8 mouse cellular contexts compared by ENCODE assay signal in the genomic region with DNA sequence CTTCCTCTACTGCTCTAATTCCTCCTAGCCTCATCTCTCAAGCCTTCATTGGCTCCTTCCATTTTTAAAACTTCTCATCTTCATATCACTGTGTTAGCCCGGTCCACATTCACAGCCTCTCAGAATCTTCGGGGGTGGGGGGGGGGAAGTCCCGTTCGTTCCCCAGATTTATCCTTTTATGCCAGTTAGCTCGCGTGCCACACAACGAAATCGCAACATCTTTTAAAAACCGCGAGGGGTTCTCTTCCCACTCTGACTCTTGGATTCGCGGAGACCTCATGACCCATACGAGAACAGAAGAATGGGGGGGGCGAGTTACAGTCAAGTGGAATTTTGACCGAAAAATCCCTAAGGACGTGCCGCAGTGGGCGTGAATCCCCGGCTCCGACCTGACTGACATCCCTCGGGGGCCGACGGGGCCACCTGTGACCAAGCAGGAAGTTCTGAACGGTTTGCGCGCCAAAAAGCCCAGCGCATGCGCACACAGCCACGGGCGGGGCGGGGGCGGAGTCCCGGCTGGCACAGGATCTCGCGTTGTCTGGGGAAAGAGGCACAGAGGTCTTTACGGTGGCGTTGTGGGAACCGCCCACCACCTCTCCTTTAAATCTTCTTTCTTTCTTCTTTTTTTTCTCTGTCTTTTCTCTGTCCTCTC. TPM values are rescaled to one million over a fixed set of nuclear protein-coding genes. Genes with fewer than 3 reads are reported as not detected.
DNase-seq lines count a peak whose midpoint lies in the region; ATAC-seq and TF ChIP-seq lines count a peak whose summit lies in the region.

No protein-coding gene starts in this region.

- ATAC-seq in forebrain, embryonic 16.5 days = peak; percentile 90
- ATAC-seq in neural tube, embryonic 15.5 days (ENCODE audit: low FRiP score) = peak; percentile 96

- TF ChIP-seq CTCF in MEL (IDR thresholded peaks at IDR 0.05 in 2 of 3, conservative IDR thresholded peaks at IDR 0.05 in 1 of 3; ENCODE audit: control insufficient read depth in 1 of 3, insufficient read depth in 1 of 3, low read depth in 2 of 3, low read length in 3 of 3, poor library complexity in 1 of 3, severe bottlenecking in 1 of 3) = no peak
- TF ChIP-seq CTCF in layer of hippocampus, adult 2 months (conservative IDR thresholded peaks at IDR 0.05) = no peak
- TF ChIP-seq CTCF in lung, adult 2 months (IDR thresholded peaks at IDR 0.05; ENCODE audit: insufficient read depth, low read length) = no peak

- intact Hi-C loops in heart, postnatal 36 days (cut with DNase I) = loop anchor here (1.0 to 2.0 kb wide), 3 partner anchors 19 to 49 kb away; a partner anchor contains a TSS

- no peaks in the 10 kb centered on the region for H3K9me3 ChIP-seq in MEL (replicated peaks; ENCODE audit: insufficient read depth, low read length)
- H3K9me3 ChIP-seq in forebrain, embryonic 16.5 days (ENCODE audit: control insufficient read depth, low read length) = no peaks in the 10 kb centered on the region
- H3K9me3 ChIP-seq in neural tube, embryonic 15.5 days (replicated peaks) = no peaks in the 10 kb centered on the region

- TF ChIP-seq POLR2A in MEL (IDR thresholded peaks at IDR 0.05; ENCODE audit: control insufficient read depth in 1 of 2, insufficient read depth in 1 of 2, low read depth in 1 of 2, low read length in 2 of 2, poor library complexity in 1 of 2) = peak; percentile 80 to 92; a peak in 3 of 4 replicates
- peak; percentile 96; the same call in 1 of the 2 replicates for TF ChIP-seq POLR2A in lung, adult 2 months (IDR thresholded peaks at IDR 0.05; ENCODE audit: borderline replicate concordance, extremely low read depth, low read depth, low read length)

- TF ChIP-seq EP300 in MEL (IDR thresholded peaks at IDR 0.05; ENCODE audit: low read depth in 1 of 2, low read length in 2 of 2) = no peak

- peak overlapping the region; percentile 99 for H3K27ac ChIP-seq in MEL (ENCODE audit: control insufficient read depth, low read depth, low read length)
- H3K27ac ChIP-seq in forebrain, embryonic 16.5 days (ENCODE audit: low read length) = peak overlapping the region; percentile 99
- H3K27ac ChIP-seq in layer of hippocampus, adult 2 months = peak overlapping the region; percentile 100
- H3K27ac ChIP-seq in neural tube, embryonic 15.5 days (replicated peaks) = peak overlapping the region; percentile 100

- peaks cover 2 to 5% of the 10 kb centered on the region in 2 experiments; a peak in 3 of 4 replicates for H3K4me1 ChIP-seq in MEL (ENCODE audit: control insufficient read depth in 1 of 2, insufficient read depth in 2 of 2, low read length in 2 of 2)
- H3K4me1 ChIP-seq in forebrain, embryonic 16.5 days (replicated peaks; ENCODE audit: control insufficient read depth, insufficient read depth, low read length) = peaks cover 10% of the 10 kb centered on the region
- no peaks in the 10 kb centered on the region for H3K4me1 ChIP-seq in lung, adult 2 months (ENCODE audit: control insufficient read depth, insufficient read depth, low read length)
- peaks cover 15% of the 10 kb centered on the region for H3K4me1 ChIP-seq in neural tube, embryonic 15.5 days

- H3K4me3 ChIP-seq in MEL (ENCODE audit: control insufficient read depth in 1 of 2, insufficient read depth in 1 of 2, low read depth in 2 of 2, low read length in 2 of 2) = peak overlapping the region; percentile 68 to 97
- peak overlapping the region; percentile 85 for H3K4me3 ChIP-seq in forebrain, embryonic 16.5 days (replicated peaks; ENCODE audit: low read length)
- peak overlapping the region; percentile 85 for H3K4me3 ChIP-seq in layer of hippocampus, adult 2 months
- peak overlapping the region; percentile 94 for H3K4me3 ChIP-seq in lung, adult 2 months (replicated peaks; ENCODE audit: extremely low read depth, low read depth, low read length)
- peak overlapping the region; percentile 69 for H3K4me3 ChIP-seq in neural tube, embryonic 15.5 days (replicated peaks)

- H3K36me3 ChIP-seq in MEL (ENCODE audit: control insufficient read depth in 1 of 2, insufficient read depth in 2 of 2, low read length in 2 of 2) = peaks cover 0 to 12% of the 10 kb centered on the region in 2 experiments; a peak in 2 of 4 replicates
- no peaks in the 10 kb centered on the region for H3K36me3 ChIP-seq in forebrain, embryonic 16.5 days (ENCODE audit: control insufficient read depth, insufficient read depth)
- H3K36me3 ChIP-seq in neural tube, embryonic 15.5 days = no peaks in the 10 kb centered on the region

- no peaks in the 10 kb centered on the region for H3K27me3 ChIP-seq in MEL (ENCODE audit: control insufficient read depth in 1 of 2, insufficient read depth in 2 of 2, low read length in 2 of 2)
- H3K27me3 ChIP-seq in forebrain, embryonic 16.5 days (replicated peaks; ENCODE audit: control insufficient read depth, insufficient read depth, low read length) = no peaks in the 10 kb centered on the region
- no peaks in the 10 kb centered on the region for H3K27me3 ChIP-seq in neural tube, embryonic 15.5 days (replicated peaks)

- no peak for TF ChIP-seq RAD21 in MEL (IDR thresholded peaks at IDR 0.05; ENCODE audit: low read depth, low read length)

- WGBS in forebrain, embryonic 16.5 days = under 1% methylated on average over 38 of the region's 38 CpGs
- under 1% methylated on average over 38 of the region's 38 CpGs for WGBS in lung, adult 2 months
- under 1% methylated on average over 38 of the region's 38 CpGs for WGBS in neural tube, embryonic 15.5 days

- H3K79me2 ChIP-seq in MEL (ENCODE audit: control insufficient read depth, insufficient read depth, low read length, poor library complexity) = peaks cover 4% of the 10 kb centered on the region; the same call in 1 of the 2 replicates

- DNase-seq in MEL (ENCODE audit: low read depth, low spot score) = peak; percentile 97
- peak; percentile 93 to 98 for DNase-seq in cerebellum, adult 18-20 months
- peak; percentile 97 to 99 for DNase-seq in heart, postnatal 36 days
- peak; percentile 93 to 98 for DNase-seq in layer of hippocampus, adult 2 months (ENCODE audit: low spot score in 2 of 2)
- DNase-seq in lung, adult 2 months = peak; percentile 98
- DNase-seq in testis, postnatal 10 days (ENCODE audit: low spot score) = peak; percentile 98

- H3K4me2 ChIP-seq in forebrain, embryonic 16.5 days (ENCODE audit: low read length) = peak overlapping the region; percentile 87
- H3K4me2 ChIP-seq in neural tube, embryonic 15.5 days = peak overlapping the region; percentile 85

- H3K9ac ChIP-seq in MEL (ENCODE audit: control insufficient read depth, low read depth, low read length, poor library complexity, severe bottlenecking) = peak overlapping the region; percentile 96
- peak overlapping the region; percentile 92 for H3K9ac ChIP-seq in forebrain, embryonic 16.5 days (replicated peaks; ENCODE audit: low read depth, low read length)
- H3K9ac ChIP-seq in neural tube, embryonic 15.5 days (replicated peaks) = peak overlapping the region; percentile 92

TF ChIP-seq in MEL, 35 proteins besides CTCF, POLR2A, EP300 and RAD21 (continues in another document):
- TF ChIP-seq TAL1 (IDR thresholded peaks at IDR 0.05; ENCODE audit: low read length) (no peak), GATA1 (IDR thresholded peaks at IDR 0.05; ENCODE audit: low read depth, low read length) (no peak), BHLHE40 (IDR thresholded peaks at IDR 0.05; ENCODE audit: borderline replicate concordance, low read depth, low read length) (peak; percentile 56; the same call in 1 of the 2 replicates), HCFC1 (IDR thresholded peaks at IDR 0.05; ENCODE audit: low read depth, low read length) (no peak; the same call in 1 of the 2 replicates), MXI1 (IDR thresholded peaks at IDR 0.05; ENCODE audit: low read depth, low read length) (peak; percentile 67), E2F4 (IDR thresholded peaks at IDR 0.05; ENCODE audit: borderline replicate concordance, low read depth, low read length) (peak; percentile 91; the same call in 1 of the 2 replicates), TCF12 (IDR thresholded peaks at IDR 0.05; ENCODE audit: low read depth, low read length) (0 out of 2 replicates have a peak, but pooled peaks have one; percentile 15), MEF2A (IDR thresholded peaks at IDR 0.05; ENCODE audit: extremely low read depth, insufficient replicate concordance, low read depth, low read length, poor library complexity, severe bottlenecking) (no peak), SMC3 (IDR thresholded peaks at IDR 0.05; ENCODE audit: low read depth, low read length) (no peak), NELFE (IDR thresholded peaks at IDR 0.05; ENCODE audit: low read depth, low read length) (peak; percentile 93), MAZ (IDR thresholded peaks at IDR 0.05; ENCODE audit: low read depth, low read length) (0 out of 2 replicates have a peak, but pooled peaks have one; percentile 63), USF2 (IDR thresholded peaks at IDR 0.05; ENCODE audit: borderline replicate concordance in 1 of 2, insufficient read depth in 1 of 2, low read depth in 1 of 2, low read length in 2 of 2) (no peak), ZC3H11A (IDR thresholded peaks at IDR 0.05; ENCODE audit: low read depth, low read length) (no peak), MYC (IDR thresholded peaks at IDR 0.05; ENCODE audit: low read depth, low read length) (peak; percentile 69), ZMIZ1 (IDR thresholded peaks at IDR 0.05; ENCODE audit: low read depth, low read length) (peak; percentile 73; the same call in 1 of the 2 replicates), TBP (IDR thresholded peaks at IDR 0.05; ENCODE audit: low read depth, low read length) (peak; percentile 62; the same call in 1 of the 2 replicates)

RNA-seq across cellular contexts. Expression of a gene that starts 0.8 kb away (rescaled TPM):
- 8.4 and 9.0 TPM in 2 replicates for total RNA-seq in MEL (2012; rRNA removed)
- polyA plus RNA-seq in MEL (2012; ENCODE audit: insufficient read depth in 1 of 2, insufficient read length in 2 of 2, low read depth in 1 of 2, low replicate concordance in 2 of 2, missing spikeins in 1 of 2) = 10 to 100 TPM in 1 of 2 experiments, not detected in 1; 11.7 TPM
- polyA plus RNA-seq in forebrain, embryonic 16.5 days (2015; fragmentation: Nextera tagmentation; extraction: Ambion mirVana) = 44.4 and 48.9 TPM in 2 replicates
- 1 to 10 TPM; 4.4 to 5.2 TPM for total RNA-seq in heart, postnatal 36 days (2021)
- total RNA-seq in layer of hippocampus, adult 2 months (2021) = 10 to 100 TPM; 22.0 to 27.4 TPM
- polyA plus RNA-seq in lung, adult 2 months (2012; rRNA removed) = 6.0 and 9.2 TPM in 2 replicates
- polyA plus RNA-seq in neural tube, embryonic 15.5 days (2015; fragmentation: Nextera tagmentation; extraction: Ambion mirVana) = 31.2 and 37.0 TPM in 2 replicates

RNA-seq across cellular contexts. Expression of a gene that starts 22.6 kb away (rescaled TPM):
- total RNA-seq in MEL (2012; rRNA removed) = 7.7 and 12.0 TPM in 2 replicates
- 10 to 100 TPM in 1 of 2 experiments, not detected in 1; 21.2 TPM for polyA plus RNA-seq in MEL (2012; ENCODE audit: insufficient read depth in 1 of 2, insufficient read length in 2 of 2, low read depth in 1 of 2, low replicate concordance in 2 of 2, missing spikeins in 1 of 2)
- 39.4 and 50.8 TPM in 2 replicates for polyA plus RNA-seq in forebrain, embryonic 16.5 days (2015; fragmentation: Nextera tagmentation; extraction: Ambion mirVana)
- 10 to 100 TPM; 50.9 to 53.6 TPM for total RNA-seq in heart, postnatal 36 days (2021)
- 10 to 100 TPM; 47.2 to 48.0 TPM for total RNA-seq in layer of hippocampus, adult 2 months (2021)
- 26.9 and 31.6 TPM in 2 replicates for polyA plus RNA-seq in lung, adult 2 months (2012; rRNA removed)
- polyA plus RNA-seq in neural tube, embryonic 15.5 days (2015; fragmentation: Nextera tagmentation; extraction: Ambion mirVana) = 15.7 and 17.3 TPM in 2 replicates

Comparison
In these comparisons a context has a peak if more than half of its experiments do, and no peak if none do; other contexts are left out.
1. Peak in every context shown above with its lines: DNase-seq, ATAC-seq, H3K4me3 ChIP-seq and H3K27ac ChIP-seq.